Mouse (Mus musculus) myocyte (in vitro differentiated cells): ENCODE measurements around the gene Glrb.

Experiments used
- E2F4 ChIP-seq: IDR thresholded peaks from one replicate; pipeline ENCODE4 v1.6.1; 2011; ENCODE audit warnings: mild to moderate bottlenecking, control low read depth, moderate library complexity; ENCODE audit not compliant: insufficient read depth
- MAX ChIP-seq: IDR thresholded peaks from one replicate; pipeline ENCODE4 v1.6.1; 2011; ENCODE audit warnings: low read depth, mild to moderate bottlenecking, control low read depth
- MYOD1 ChIP-seq, 3 experiments: IDR thresholded peaks; one replicate each; pipeline ENCODE4 v1.6.1; 2011; ENCODE audit warnings: control low read depth in 2 of 3, low read depth in 2 of 3, mild to moderate bottlenecking in 2 of 3, moderate library complexity in 1 of 3; ENCODE audit not compliant: insufficient read length in 2 of 3, control insufficient read depth in 1 of 3
- POLR2A ChIP-seq: IDR thresholded peaks from one replicate; pipeline ENCODE4 v1.6.1; 2011; ENCODE audit warnings: low read depth, mild to moderate bottlenecking, control low read depth, moderate library complexity; ENCODE audit not compliant: insufficient read length
- POLR2AphosphoS2 ChIP-seq: IDR thresholded peaks from one replicate; pipeline ENCODE4 v1.6.1; 2011; ENCODE audit warnings: low read depth, control low read depth; ENCODE audit not compliant: insufficient read length
- TCF12 ChIP-seq: IDR thresholded peaks from one replicate; pipeline ENCODE4 v1.6.1; 2011; ENCODE audit warnings: mild to moderate bottlenecking, control low read depth; ENCODE audit not compliant: poor library complexity, insufficient read depth, severe bottlenecking
- TCF3 ChIP-seq: IDR thresholded peaks from one replicate; pipeline ENCODE4 v1.6.1; 2011; ENCODE audit warnings: low read depth, control low read depth; ENCODE audit not compliant: insufficient read length
- USF1 ChIP-seq: IDR thresholded peaks from one replicate; pipeline ENCODE4 v1.6.1; 2011; ENCODE audit warnings: low read depth, mild to moderate bottlenecking, control low read depth, moderate library complexity

- no peak for TF ChIP-seq USF1
- TF ChIP-seq E2F4: no peak
- TF ChIP-seq TCF12: no peak
- no peak for TF ChIP-seq POLR2A
- no peak for TF ChIP-seq POLR2AphosphoS2
- no peak for TF ChIP-seq MYOD1 (IDR thresholded peaks at IDR 0.05; ENCODE audit: control insufficient read depth in 1 of 3, insufficient read length in 2 of 3, low read depth in 2 of 3)
- no peak for TF ChIP-seq TCF3
- TF ChIP-seq MAX: no peak
Observed at GRCm38 (mm10) chr3:80850947-80851346, 62.5 kb downstream of the Glrb start.
